Mouse (Mus musculus): ENCODE results near the gene Atxn7l3. TPM values are rescaled to one million over a fixed set of nuclear protein-coding genes. Genes with fewer than 3 reads are reported as not detected.

Atxn7l3 gene
- polyA plus RNA-seq, 1 experiment from 2014 or later: 10.9 TPM

- H3K9me3 ChIP-seq (replicated peaks): no peaks in the 10 kb centered on the region
- no peaks in the 10 kb centered on the region; the same call in 1 of the 2 replicates for H3K27me3 ChIP-seq (replicated peaks)
- H3K4me2 ChIP-seq: peak overlapping the region; percentile 89
- peak overlapping the region; percentile 91 for H3K4me3 ChIP-seq
- peaks cover 17% of the 10 kb centered on the region for H3K36me3 ChIP-seq
- peak overlapping the region; percentile 99 for H3K27ac ChIP-seq (ENCODE audit: poor library complexity, severe bottlenecking)
- under 1% methylated on average over 79 of the region's 84 CpGs for WGBS
- peaks cover 21% of the 10 kb centered on the region for H3K4me1 ChIP-seq (replicated peaks)
- peak overlapping the region; percentile 98 for H3K9ac ChIP-seq
- ATAC-seq (ENCODE audit: insufficient number of reproducible peaks, low FRiP score): 0 out of 2 replicates have a peak, but pooled peaks have one; percentile 7
These were observed 22.4 kb upstream of the Atxn7l3 start for GRCm38 (mm10) chr11:102318576-102319409.

- peak overlapping the region; percentile 91 for H3K4me3 ChIP-seq
- H3K9ac ChIP-seq: peak overlapping the region; percentile 98
- no peaks in the 10 kb centered on the region for H3K9me3 ChIP-seq (replicated peaks)
- WGBS: under 1% methylated on average over 35 of the region's 77 CpGs
- peaks cover 21% of the 10 kb centered on the region for H3K4me1 ChIP-seq (replicated peaks)
- peaks cover 24% of the 10 kb centered on the region for H3K36me3 ChIP-seq
- peak overlapping the region; percentile 89 for H3K4me2 ChIP-seq
- H3K27ac ChIP-seq (ENCODE audit: poor library complexity, severe bottlenecking): peak overlapping the region; percentile 99
- H3K27me3 ChIP-seq (replicated peaks): no peaks in the 10 kb centered on the region; the same call in 1 of the 2 replicates
- peak; percentile 65 for ATAC-seq (ENCODE audit: insufficient number of reproducible peaks, low FRiP score)
These were observed 21.6 kb upstream of the Atxn7l3 start for GRCm38 (mm10) chr11:102317901-102318575.

GRCm38 (mm10) chr11:102317298-102317900 is 21.0 kb upstream of the Atxn7l3 start:
- H3K27me3 ChIP-seq (replicated peaks): no peaks in the 10 kb centered on the region

GRCm38 (mm10) chr11:102316572-102317297 is 20.3 kb upstream of the Atxn7l3 start:
- WGBS: under 1% methylated on average over 69 of the region's 80 CpGs
- Histone ChIP-seq H3K9ac (peak overlapping the region; percentile 98), H3K36me3 (peaks cover 37% of the 10 kb centered on the region), H3K4me3 (peak overlapping the region; percentile 91), H3K4me1 (replicated peaks) (peaks cover 21% of the 10 kb centered on the region), H3K27me3 (replicated peaks) (no peaks in the 10 kb centered on the region), H3K4me2 (peak overlapping the region; percentile 89), H3K9me3 (replicated peaks) (no peaks in the 10 kb centered on the region), H3K27ac (ENCODE audit: poor library complexity, severe bottlenecking) (peak overlapping the region; percentile 99)
- peak; percentile 71 for ATAC-seq (ENCODE audit: insufficient number of reproducible peaks, low FRiP score)

More at GRCm38 (mm10) chr11:102317298-102317900, 21.0 kb upstream of the Atxn7l3 start:
- WGBS: under 1% methylated on average over 51 of the region's 87 CpGs
- H3K4me2 ChIP-seq: peak overlapping the region; percentile 89
- H3K27ac ChIP-seq (ENCODE audit: poor library complexity, severe bottlenecking): peak overlapping the region; percentile 99
- H3K9ac ChIP-seq: peak overlapping the region; percentile 98
- H3K36me3 ChIP-seq: peaks cover 31% of the 10 kb centered on the region
- H3K4me3 ChIP-seq: peak overlapping the region; percentile 91
- no peaks in the 10 kb centered on the region for H3K9me3 ChIP-seq (replicated peaks)
- peak; percentile 41 for ATAC-seq (ENCODE audit: insufficient number of reproducible peaks, low FRiP score)
- peaks cover 21% of the 10 kb centered on the region for H3K4me1 ChIP-seq (replicated peaks)

GRCm38 (mm10) chr11:102315690-102316571 is 19.5 kb upstream of the Atxn7l3 start:
- WGBS: 21% methylated on average over 14 of the region's 14 CpGs
- peak overlapping the region; percentile 91 for H3K4me3 ChIP-seq
- peak overlapping the region; percentile 99 for H3K27ac ChIP-seq (ENCODE audit: poor library complexity, severe bottlenecking)
- H3K4me2 ChIP-seq: peak overlapping the region; percentile 89
- H3K9me3 ChIP-seq (replicated peaks): no peaks in the 10 kb centered on the region
- ATAC-seq (ENCODE audit: insufficient number of reproducible peaks, low FRiP score): no peak
- no peaks in the 10 kb centered on the region for H3K27me3 ChIP-seq (replicated peaks)
- peaks cover 43% of the 10 kb centered on the region for H3K36me3 ChIP-seq
- H3K4me1 ChIP-seq (replicated peaks): peaks cover 24% of the 10 kb centered on the region
- H3K9ac ChIP-seq: peak overlapping the region; percentile 98

- Histone ChIP-seq H3K9me3 (replicated peaks) (no peaks in the 10 kb centered on the region), H3K4me1 (replicated peaks) (peaks cover 36% of the 10 kb centered on the region), H3K36me3 (peaks cover 58% of the 10 kb centered on the region), H3K27ac (ENCODE audit: poor library complexity, severe bottlenecking) (no peak overlapping the region), H3K9ac (no peak overlapping the region), H3K4me2 (no peak overlapping the region), H3K4me3 (no peak overlapping the region), H3K27me3 (replicated peaks) (no peaks in the 10 kb centered on the region)
- 90% methylated on average over 12 of the region's 12 CpGs for WGBS
- ATAC-seq (ENCODE audit: insufficient number of reproducible peaks, low FRiP score): no peak
These were observed 17.9 kb upstream of the Atxn7l3 start for GRCm38 (mm10) chr11:102314321-102314720.

GRCm38 (mm10) chr11:102312586-102312985 is 16.2 kb upstream of the Atxn7l3 start:
- H3K27me3 ChIP-seq (replicated peaks): no peaks in the 10 kb centered on the region
- ATAC-seq (ENCODE audit: insufficient number of reproducible peaks, low FRiP score): no peak
- H3K4me3 ChIP-seq: no peak overlapping the region
- no peaks in the 10 kb centered on the region for H3K9me3 ChIP-seq (replicated peaks)
- 85% methylated on average over 6 of the region's 6 CpGs for WGBS
- no peak overlapping the region for H3K4me2 ChIP-seq
- H3K9ac ChIP-seq: no peak overlapping the region
- peaks cover 43% of the 10 kb centered on the region for H3K4me1 ChIP-seq (replicated peaks)
- peaks cover 68% of the 10 kb centered on the region for H3K36me3 ChIP-seq
- no peak overlapping the region for H3K27ac ChIP-seq (ENCODE audit: poor library complexity, severe bottlenecking)

- peaks cover 43% of the 10 kb centered on the region for H3K4me1 ChIP-seq (replicated peaks)
- no peaks in the 10 kb centered on the region for H3K9me3 ChIP-seq (replicated peaks)
- no peak overlapping the region for H3K4me3 ChIP-seq
- no peak overlapping the region for H3K27ac ChIP-seq (ENCODE audit: poor library complexity, severe bottlenecking)
- peaks cover 74% of the 10 kb centered on the region for H3K36me3 ChIP-seq
- no peaks in the 10 kb centered on the region for H3K27me3 ChIP-seq (replicated peaks)
- no peak for ATAC-seq (ENCODE audit: insufficient number of reproducible peaks, low FRiP score)
- WGBS: 85% methylated on average over 4 of the region's 4 CpGs
- no peak overlapping the region for H3K4me2 ChIP-seq
- no peak overlapping the region for H3K9ac ChIP-seq
These were observed 15.5 kb upstream of the Atxn7l3 start for GRCm38 (mm10) chr11:102311966-102312365.

GRCm38 (mm10) chr11:102310768-102311695 is 14.6 kb upstream of the Atxn7l3 start:
- no peak for ATAC-seq (ENCODE audit: insufficient number of reproducible peaks, low FRiP score)
- Histone ChIP-seq H3K9me3 (replicated peaks) (no peaks in the 10 kb centered on the region), H3K27ac (ENCODE audit: poor library complexity, severe bottlenecking) (peak overlapping the region; percentile 28; the same call in 1 of the 2 replicates), H3K4me2 (0 out of 2 replicates have a peak overlapping the region, but pooled peaks have one; percentile 1), H3K4me3 (0 out of 2 replicates have a peak overlapping the region, but pooled peaks have one; percentile 0), H3K27me3 (replicated peaks) (no peaks in the 10 kb centered on the region), H3K9ac (peak overlapping the region; percentile 58; the same call in 1 of the 2 replicates), H3K36me3 (peaks cover 83% of the 10 kb centered on the region), H3K4me1 (replicated peaks) (peaks cover 39% of the 10 kb centered on the region)
- 46% methylated on average over 38 of the region's 38 CpGs for WGBS
